Mouse (Mus musculus): Measurements from ENCODE around the gene Atf4. TPM values are rescaled to one million over a fixed set of nuclear protein-coding genes. Genes with fewer than 3 reads are reported as not detected.
A peak's percentile ranks its signal among the peaks of the same experiment; 100 is the strongest.

Gene Atf4
- total and polyA plus RNA-seq, 2 experiments from 2014 or later, result 104 to 157 TPM

DNA sequence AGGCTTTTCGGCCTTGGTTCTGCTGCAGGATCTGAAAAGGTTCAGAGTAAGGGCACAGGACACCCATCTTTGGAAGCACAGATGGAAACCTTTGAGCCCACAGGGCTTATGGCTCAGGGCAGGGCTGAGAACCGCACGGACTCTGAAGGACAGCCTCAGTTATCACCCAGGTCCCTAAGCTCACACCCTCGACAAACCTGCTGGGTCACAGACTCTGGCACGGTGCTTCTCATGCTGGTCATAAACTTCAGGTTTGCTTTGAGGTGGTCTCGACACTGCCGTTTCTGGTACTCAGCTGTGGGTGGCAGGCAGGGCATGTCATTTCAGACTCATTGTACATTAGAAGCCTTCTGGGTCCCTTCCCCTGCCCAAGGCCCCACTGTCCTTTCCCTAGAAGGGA is 6.1 kb downstream of the Atf4 start:
- Histone ChIP-seq H3K36me3 (ENCODE audit: insufficient read depth, low read length) (peaks cover 32% of the 10 kb centered on the region), H3K4me2 (ENCODE audit: low read depth, low read length) (no peak overlapping the region), H3K27me3 (ENCODE audit: insufficient read depth, low read length) (no peaks in the 10 kb centered on the region), H3K9ac (replicated peaks; ENCODE audit: low read length) (no peak overlapping the region), H3K4me1 (ENCODE audit: insufficient read depth, low read length) (peaks cover 20% of the 10 kb centered on the region), H3K4me3 (ENCODE audit: low read length) (no peak overlapping the region), H3K9me3 (ENCODE audit: low read length) (no peaks in the 10 kb centered on the region), H3K27ac (no peak overlapping the region)
- 79% methylated on average over 7 of the region's 7 CpGs for WGBS
- no peak for ATAC-seq
- TF ChIP-seq CTCF (IDR thresholded peaks at IDR 0.05; ENCODE audit: low read depth), result no peak
- no peak for DNase-seq (ENCODE audit: low spot score)

- Histone ChIP-seq H3K9me3 (ENCODE audit: low read length) (no peaks in the 10 kb centered on the region), H3K27me3 (ENCODE audit: insufficient read depth, low read length) (no peaks in the 10 kb centered on the region), H3K36me3 (ENCODE audit: insufficient read depth, low read length) (0 out of 2 replicates have a peak, but pooled peaks cover 5% of the 10 kb centered on the region), H3K4me2 (ENCODE audit: low read depth, low read length) (peak within 1 kb of the TSS; percentile 86), H3K9ac (replicated peaks; ENCODE audit: low read length) (peak within 1 kb of the TSS; percentile 77), H3K27ac (peak within 1 kb of the TSS; percentile 72), H3K4me1 (ENCODE audit: insufficient read depth, low read length) (peaks cover 7% of the 10 kb centered on the region), H3K4me3 (ENCODE audit: low read length) (peak within 1 kb of the TSS; percentile 95)
- WGBS, result 1% methylated on average over 65 of the region's 66 CpGs
- peak; percentile 90 for ATAC-seq
- peak; percentile 96 for DNase-seq (ENCODE audit: low spot score)
- no peak for TF ChIP-seq CTCF (IDR thresholded peaks at IDR 0.05; ENCODE audit: low read depth)
Observed at GRCm38 (mm10) chr15:80263610-80264575, 8.9 kb downstream of the Atf4 start, which contains the start of gene Rps19bp1. Gene Rps19bp1, minus strand, starts transcription at chr15:80264315.

- no peaks in the 10 kb centered on the region for H3K36me3 ChIP-seq (ENCODE audit: insufficient read depth, low read length)
- TF ChIP-seq CTCF (IDR thresholded peaks at IDR 0.05; ENCODE audit: low read depth), result peak; percentile 97
- H3K27ac ChIP-seq, result no peak overlapping the region
- H3K4me2 ChIP-seq (ENCODE audit: low read depth, low read length), result no peak overlapping the region
- no peak overlapping the region for H3K4me3 ChIP-seq (ENCODE audit: low read length)
- H3K4me1 ChIP-seq (ENCODE audit: insufficient read depth, low read length), result peaks cover 7% of the 10 kb centered on the region
- DNase-seq (ENCODE audit: low spot score) (peak; percentile 93), ATAC-seq (peak; percentile 50; the same call in 1 of the 2 replicates)
- 0% methylated on average over 2 of the region's 2 CpGs for WGBS
- no peaks in the 10 kb centered on the region for H3K9me3 ChIP-seq (ENCODE audit: low read length)
- H3K9ac ChIP-seq (replicated peaks; ENCODE audit: low read length), result no peak overlapping the region
- H3K27me3 ChIP-seq (ENCODE audit: insufficient read depth, low read length), result no peaks in the 10 kb centered on the region
Observed at GRCm38 (mm10) chr15:80266281-80266680, 11.3 kb downstream of the Atf4 start.

DNA sequence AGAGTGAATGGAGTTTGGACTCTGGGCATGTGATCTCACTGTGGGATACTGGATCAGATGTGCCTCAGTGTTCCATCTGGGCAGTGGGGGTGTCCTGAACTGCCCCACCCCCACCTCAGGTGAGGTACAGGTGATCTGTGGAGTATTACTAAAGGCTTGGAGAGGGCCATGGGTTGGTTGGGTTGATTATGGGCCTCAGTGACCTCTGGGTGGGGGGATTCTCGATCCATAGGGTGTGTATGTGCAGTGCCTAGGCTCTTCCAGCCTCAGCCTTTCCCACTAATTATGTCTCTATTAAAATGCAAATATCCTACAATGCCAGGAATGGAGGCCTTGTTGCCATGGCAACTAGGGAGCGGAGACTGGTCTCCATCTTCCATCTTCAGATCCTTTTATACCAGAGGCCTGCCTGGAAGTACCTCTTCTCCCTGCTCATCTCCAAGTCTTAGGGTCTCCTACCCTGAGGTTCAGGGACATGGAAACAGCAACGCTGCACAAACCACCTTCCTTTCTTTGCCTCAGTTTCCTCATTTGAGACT is 16.9 kb downstream of the Atf4 start:
- DNase-seq (ENCODE audit: low spot score), result no peak
- Histone ChIP-seq H3K27ac (no peak overlapping the region), H3K27me3 (ENCODE audit: insufficient read depth, low read length) (no peaks in the 10 kb centered on the region), H3K4me3 (ENCODE audit: low read length) (no peak overlapping the region), H3K4me2 (ENCODE audit: low read depth, low read length) (no peak overlapping the region), H3K9ac (replicated peaks; ENCODE audit: low read length) (no peak overlapping the region), H3K9me3 (ENCODE audit: low read length) (no peaks in the 10 kb centered on the region), H3K36me3 (ENCODE audit: insufficient read depth, low read length) (no peaks in the 10 kb centered on the region), H3K4me1 (ENCODE audit: insufficient read depth, low read length) (no peaks in the 10 kb centered on the region)
- WGBS, result 45% methylated on average over 3 of the region's 3 CpGs
- no peak for ATAC-seq
- no peak for TF ChIP-seq CTCF (IDR thresholded peaks at IDR 0.05; ENCODE audit: low read depth)

DNA sequence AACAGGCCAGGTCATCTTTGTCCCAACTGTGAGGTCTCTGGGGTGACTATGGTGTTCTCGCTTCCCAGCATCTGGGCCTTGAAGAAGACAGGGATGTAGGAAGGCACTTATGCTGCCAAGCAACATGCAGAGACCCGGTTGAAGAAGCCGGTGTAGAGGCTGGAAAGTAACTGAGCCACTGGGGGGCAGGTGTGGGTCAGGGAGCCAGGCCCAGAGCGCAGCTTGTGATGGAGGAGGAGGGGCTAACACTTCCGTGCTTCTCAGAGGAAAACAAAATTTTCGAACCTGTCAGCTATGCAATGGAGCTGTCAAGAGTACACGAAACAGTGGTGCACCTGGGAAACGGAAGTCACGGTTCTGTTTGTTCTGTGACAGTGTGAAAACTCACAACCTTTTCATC is 22.1 kb downstream of the Atf4 start:
- peak; percentile 70 for TF ChIP-seq CTCF (IDR thresholded peaks at IDR 0.05; ENCODE audit: low read depth)
- Histone ChIP-seq H3K9ac (replicated peaks; ENCODE audit: low read length) (no peak overlapping the region), H3K4me1 (ENCODE audit: insufficient read depth, low read length) (peaks cover 2% of the 10 kb centered on the region; the same call in 1 of the 2 replicates), H3K4me3 (ENCODE audit: low read length) (no peak overlapping the region), H3K4me2 (ENCODE audit: low read depth, low read length) (no peak overlapping the region), H3K27ac (no peak overlapping the region), H3K36me3 (ENCODE audit: insufficient read depth, low read length) (no peaks in the 10 kb centered on the region), H3K27me3 (ENCODE audit: insufficient read depth, low read length) (no peaks in the 10 kb centered on the region), H3K9me3 (ENCODE audit: low read length) (no peaks in the 10 kb centered on the region)
- DNase-seq (ENCODE audit: low spot score) (peak; percentile 71), ATAC-seq (0 out of 2 replicates have a peak, but pooled peaks have one; percentile 57)
- 33% methylated on average over 9 of the region's 9 CpGs for WGBS

GRCm38 (mm10) chr15:80277625-80278024 is 22.6 kb downstream of the Atf4 start:
- Histone ChIP-seq H3K9me3 (ENCODE audit: low read length) (no peaks in the 10 kb centered on the region), H3K27ac (no peak overlapping the region), H3K4me3 (ENCODE audit: low read length) (no peak overlapping the region), H3K27me3 (ENCODE audit: insufficient read depth, low read length) (no peaks in the 10 kb centered on the region), H3K4me1 (ENCODE audit: insufficient read depth, low read length) (peaks cover 2% of the 10 kb centered on the region; the same call in 1 of the 2 replicates), H3K36me3 (ENCODE audit: insufficient read depth, low read length) (no peaks in the 10 kb centered on the region), H3K4me2 (ENCODE audit: low read depth, low read length) (no peak overlapping the region), H3K9ac (replicated peaks; ENCODE audit: low read length) (no peak overlapping the region)
- ATAC-seq, result no peak
- 6% methylated on average over 6 of the region's 6 CpGs for WGBS
- peak; percentile 64 for DNase-seq (ENCODE audit: low spot score)
- TF ChIP-seq CTCF (IDR thresholded peaks at IDR 0.05; ENCODE audit: low read depth), result no peak

All from hindbrain, postnatal 0 days (tissue).